Mouse (Mus musculus): ENCODE measurements at regions not wholly inside any gene's neighbourhood (a gene's known extent, or its start where the extent isn't known, plus 50 kb on each side); places are given as distances from the start of the nearest gene placed in this dataset.

- no peak for TF ChIP-seq CTCF (IDR thresholded peaks at IDR 0.05; ENCODE audit: extremely low read depth, insufficient read depth, low read length)
- no peak for TF ChIP-seq POLR2A (IDR thresholded peaks at IDR 0.05; ENCODE audit: extremely low read depth, insufficient read depth, low read length)
Measured at GRCm38 (mm10) chr3:60413749-60414148, 58.9 kb upstream of the Mbnl1 start.

Data from cortical plate, adult 2 months (tissue).